Mouse (Mus musculus) heart, postnatal 0 days (tissue): ENCODE data around the gene Galk1.

ENCODE experiments used
- CTCF ChIP-seq: IDR thresholded peaks from 2 replicates; pipeline ENCODE4 v1.5.1; 2016; ENCODE audit warnings: antibody characterized with exemption, control low read depth, low read depth
- EP300 ChIP-seq: IDR thresholded peaks from 2 replicates; pipeline ENCODE4 v1.6.1; 2016; ENCODE audit warnings: antibody characterized with exemption, low read depth

DNA sequence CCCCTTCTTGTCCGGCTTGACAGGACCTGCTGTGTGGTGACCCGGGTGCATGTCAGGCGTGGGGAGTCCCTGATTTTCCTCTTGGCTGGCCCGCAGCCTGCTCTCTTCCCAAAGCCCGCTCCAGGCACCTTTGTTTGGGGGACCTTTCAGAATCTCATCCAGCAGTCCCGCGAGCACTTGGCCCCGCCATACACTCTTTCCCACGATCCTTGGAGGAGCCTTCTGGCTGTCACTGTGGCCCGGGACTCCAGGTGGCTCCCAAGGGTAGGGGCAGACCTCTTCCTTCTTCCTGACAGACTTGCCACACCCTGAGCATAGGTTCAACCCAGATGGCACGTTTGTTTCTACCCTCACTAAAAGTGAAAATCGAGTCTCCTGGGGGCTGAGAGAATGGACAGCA, 37.0 kb downstream of the Galk1 start:
- no peak for TF ChIP-seq CTCF
- no peak for TF ChIP-seq EP300
